Mouse (Mus musculus) spleen, adult 2 months (tissue): Measurements from ENCODE around the gene Hist1h2af. TPM values are rescaled to one million over a fixed set of nuclear protein-coding genes. Genes with fewer than 3 reads are reported as not detected.

Experiments used
- DNase-seq, 2 experiments: peaks; one replicate each; pipeline versions ENCODE4 v3.0.0 to v3.0.0-alpha.2; 2012 to 2021; ENCODE audit warnings: low spot score in 2 of 2, low read depth in 1 of 2
- H3K27ac ChIP-seq: fragments of 200-500 bp; 2 replicates; pipeline ENCODE4 v1.5.1; 2012; ENCODE audit warnings: low read length, inconsistent platforms; ENCODE audit not compliant: insufficient read depth
- H3K27me3 ChIP-seq: fragments of 200-500 bp; 2 replicates; pipeline ENCODE4 v1.6.1; 2012; ENCODE audit warnings: mild to moderate bottlenecking, moderate library complexity, low read length, inconsistent platforms; ENCODE audit not compliant: control insufficient read depth, insufficient read depth
- H3K36me3 ChIP-seq: fragments of 200-500 bp; 2 replicates; pipeline ENCODE4 v1.6.1; 2012; ENCODE audit warnings: mild to moderate bottlenecking, low read length, inconsistent platforms; ENCODE audit not compliant: control insufficient read depth, insufficient read depth
- H3K4me1 ChIP-seq: fragments of 200-500 bp; 2 replicates; pipeline ENCODE4 v1.6.1; 2011; ENCODE audit warnings: inconsistent platforms; ENCODE audit not compliant: control insufficient read depth, insufficient read depth, insufficient read length
- H3K4me3 ChIP-seq: fragments of 200-500 bp; 2 replicates; pipeline ENCODE4 v1.5.1; 2011; ENCODE audit warnings: mild to moderate bottlenecking, inconsistent platforms; ENCODE audit not compliant: insufficient read depth, insufficient read length; ENCODE audit errors: extremely low read depth
- CTCF ChIP-seq: fragments of 200-500 bp; IDR thresholded peaks from 2 replicates; pipeline ENCODE4 v1.5.1; 2011; ENCODE audit warnings: mild to moderate bottlenecking, inconsistent platforms; ENCODE audit not compliant: insufficient read depth, insufficient read length, insufficient replicate concordance; ENCODE audit errors: extremely low read depth
- POLR2A ChIP-seq: fragments of 200-500 bp; IDR thresholded peaks from 2 replicates; pipeline ENCODE4 v1.6.1; 2011; ENCODE audit warnings: low read depth, low read length, inconsistent platforms
- WGBS: fragments of 180-500 bp; shearing (Covaris S2); methylation state at CpG from one replicate; pipeline ENCODE4 v1.1.7; 2018; 5-methylcytosine and 5-hydroxymethylcytosine counted together
- polyA plus RNA-seq: library from polyadenylated mRNA; depleted of rRNA; stranded (reverse); fragments of >200 nt; gene quantifications from 2 replicates; pipeline ENCODE4 v1.2.3, GENCODE M21; 2012; rRNA removed

Gene Hist1h2af
- polyA plus RNA-seq, 1 experiment, result 733 TPM

DNA sequence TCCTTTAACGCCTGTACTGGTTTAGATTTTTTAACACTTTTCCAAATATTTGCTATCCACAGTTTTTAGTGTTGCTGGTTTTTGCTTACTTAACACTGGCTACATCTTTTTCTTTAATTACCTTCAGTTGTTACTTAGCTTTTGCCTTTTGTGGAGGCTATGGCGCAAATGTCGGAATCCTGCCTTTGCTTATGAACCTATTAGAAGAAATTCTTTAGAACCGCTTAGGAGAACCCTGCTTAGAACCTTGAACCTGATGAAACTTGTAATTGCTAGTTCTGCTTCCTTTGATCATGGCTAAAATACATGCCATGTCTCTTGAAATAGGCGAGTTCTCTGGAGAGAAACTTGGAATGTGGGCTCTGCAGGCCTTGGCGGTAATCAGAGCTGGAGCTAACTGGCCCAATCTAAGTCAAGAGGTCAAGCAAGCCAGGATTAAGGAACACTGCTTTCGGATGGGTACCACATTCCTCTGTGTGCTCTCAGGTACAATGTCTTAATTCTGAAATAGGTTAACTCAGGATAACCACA, 42.7 kb downstream of the Hist1h2af start:
- Histone ChIP-seq H3K36me3 (no peaks in the 10 kb centered on the region), H3K4me1 (peaks cover 2% of the 10 kb centered on the region; the same call in 1 of the 2 replicates), H3K27ac (peak overlapping the region; percentile 21; the same call in 1 of the 2 replicates), H3K27me3 (no peaks in the 10 kb centered on the region), H3K4me3 (peak overlapping the region; percentile 28)
- 49% methylated on average over 7 of the region's 7 CpGs for WGBS
- no peak for TF ChIP-seq CTCF
- no peak for TF ChIP-seq POLR2A
- no peak for DNase-seq

DNA sequence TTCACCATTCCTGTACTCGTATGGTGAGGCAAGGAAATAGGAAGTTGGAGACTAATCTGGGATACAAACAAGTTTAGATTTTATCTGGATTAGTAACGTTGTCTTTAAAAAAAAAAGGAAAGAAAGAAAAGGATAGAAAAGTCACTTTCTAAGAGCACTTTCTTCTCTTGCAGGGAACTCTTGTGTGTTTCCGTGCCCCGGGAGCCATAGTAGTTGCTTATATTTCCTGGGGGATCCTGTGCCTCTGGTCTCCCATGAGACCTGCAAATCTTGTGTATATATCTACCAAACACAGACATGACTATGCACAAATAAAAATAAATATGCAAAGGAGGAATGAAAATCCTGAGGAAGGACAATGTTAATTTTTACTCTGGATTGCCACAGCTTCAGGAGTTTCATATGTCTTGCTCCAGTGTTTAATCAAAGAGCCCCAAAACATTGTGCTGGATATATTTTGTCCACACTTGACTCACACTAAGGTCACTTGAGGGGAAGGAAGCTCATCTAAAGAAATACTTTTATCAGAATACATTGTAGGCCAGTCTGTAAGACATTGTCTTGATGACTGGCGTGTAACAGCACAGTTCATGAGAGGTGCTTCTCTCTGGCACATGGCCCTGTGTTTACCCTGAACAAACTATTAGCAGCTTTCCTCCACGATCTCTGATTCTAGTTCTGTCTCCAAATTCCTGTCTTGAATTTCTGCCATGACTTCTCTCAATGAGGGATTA, 43.4 kb downstream of the Hist1h2af start:
- Histone ChIP-seq H3K27ac (no peak overlapping the region), H3K4me3 (no peak overlapping the region; the same call in 1 of the 2 replicates), H3K4me1 (peaks cover 2% of the 10 kb centered on the region; the same call in 1 of the 2 replicates), H3K36me3 (no peaks in the 10 kb centered on the region), H3K27me3 (no peaks in the 10 kb centered on the region)
- WGBS, result 59% methylated on average over 6 of the region's 6 CpGs
- DNase-seq, result no peak
- TF ChIP-seq CTCF (no peak), POLR2A (no peak)

DNA sequence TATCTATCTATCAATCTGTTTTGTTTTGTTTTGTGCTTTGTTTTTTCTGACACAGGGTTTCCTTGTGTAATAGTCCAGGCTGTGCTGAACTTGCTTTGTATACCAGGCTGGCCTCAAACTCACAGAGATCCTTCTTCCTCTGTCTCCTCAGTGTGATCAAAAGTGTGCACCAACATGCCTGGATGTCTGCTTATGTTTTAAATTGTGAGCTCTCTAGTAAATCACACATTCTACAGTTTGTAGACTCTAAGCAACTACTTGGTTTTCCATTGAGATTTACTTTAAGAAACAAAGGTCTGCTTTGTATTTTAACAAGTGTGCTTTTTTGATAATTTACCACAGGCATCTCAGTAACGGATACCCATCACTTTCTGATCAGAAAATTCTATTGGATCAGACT, 44.1 kb downstream of the Hist1h2af start:
- no peak overlapping the region for H3K27ac ChIP-seq
- H3K27me3 ChIP-seq, result no peaks in the 10 kb centered on the region
- H3K4me3 ChIP-seq, result no peak overlapping the region; the same call in 1 of the 2 replicates
- peaks cover 2% of the 10 kb centered on the region; the same call in 1 of the 2 replicates for H3K4me1 ChIP-seq
- no peaks in the 10 kb centered on the region for H3K36me3 ChIP-seq
- WGBS, result 100% methylated on average over 1 of the region's 1 CpGs
- DNase-seq, result no peak
- TF ChIP-seq CTCF, result no peak
- no peak for TF ChIP-seq POLR2A

DNA sequence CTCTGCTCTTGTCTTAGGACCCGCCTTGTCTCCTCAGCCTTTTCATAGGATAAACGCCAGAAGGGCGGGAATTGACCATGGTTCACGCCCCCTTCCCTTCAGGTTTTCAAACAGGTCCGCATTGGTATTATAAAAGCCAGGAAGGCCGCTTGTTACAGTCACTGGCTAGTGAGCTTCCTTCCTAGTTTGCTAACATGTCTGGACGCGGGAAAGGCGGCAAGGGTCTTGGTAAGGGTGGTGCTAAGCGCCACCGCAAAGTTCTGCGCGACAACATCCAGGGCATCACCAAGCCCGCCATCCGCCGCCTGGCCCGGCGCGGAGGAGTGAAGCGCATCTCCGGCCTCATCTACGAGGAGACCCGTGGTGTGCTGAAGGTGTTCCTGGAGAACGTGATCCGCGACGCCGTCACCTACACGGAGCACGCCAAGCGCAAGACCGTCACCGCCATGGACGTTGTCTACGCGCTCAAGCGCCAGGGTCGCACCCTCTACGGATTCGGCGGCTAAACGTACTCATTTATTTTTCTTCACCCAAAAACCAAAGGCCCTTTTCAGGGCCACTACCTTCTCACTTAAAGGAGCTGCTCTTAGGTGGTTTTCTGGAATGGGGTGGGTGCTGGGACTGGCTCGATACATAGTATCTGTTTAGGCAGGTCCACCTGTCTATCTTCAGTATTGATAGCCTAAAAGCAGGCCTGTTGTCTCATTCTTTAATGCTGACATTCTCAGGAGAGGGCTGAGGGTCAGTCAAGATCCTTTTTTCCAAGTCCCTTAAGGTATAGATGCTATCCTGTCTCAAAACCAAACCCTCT, 47.9 kb downstream of the Hist1h2af start, which contains the start of gene Hist1h4d:
Gene Hist1h4d (plus strand): TSS at position 191 of the 811 bp plus-strand sequence.
- Histone ChIP-seq H3K27me3 (no peaks in the 10 kb centered on the region), H3K4me1 (peaks cover 4% of the 10 kb centered on the region; the same call in 1 of the 2 replicates), H3K27ac (peak within 1 kb of the TSS; percentile 57), H3K4me3 (peak within 1 kb of the TSS; percentile 58), H3K36me3 (no peaks in the 10 kb centered on the region)
- peak; percentile 89 to 94 for DNase-seq
- TF ChIP-seq CTCF (no peak), POLR2A (peak; percentile 99)
- WGBS, result under 1% methylated on average over 43 of the region's 43 CpGs

DNA sequence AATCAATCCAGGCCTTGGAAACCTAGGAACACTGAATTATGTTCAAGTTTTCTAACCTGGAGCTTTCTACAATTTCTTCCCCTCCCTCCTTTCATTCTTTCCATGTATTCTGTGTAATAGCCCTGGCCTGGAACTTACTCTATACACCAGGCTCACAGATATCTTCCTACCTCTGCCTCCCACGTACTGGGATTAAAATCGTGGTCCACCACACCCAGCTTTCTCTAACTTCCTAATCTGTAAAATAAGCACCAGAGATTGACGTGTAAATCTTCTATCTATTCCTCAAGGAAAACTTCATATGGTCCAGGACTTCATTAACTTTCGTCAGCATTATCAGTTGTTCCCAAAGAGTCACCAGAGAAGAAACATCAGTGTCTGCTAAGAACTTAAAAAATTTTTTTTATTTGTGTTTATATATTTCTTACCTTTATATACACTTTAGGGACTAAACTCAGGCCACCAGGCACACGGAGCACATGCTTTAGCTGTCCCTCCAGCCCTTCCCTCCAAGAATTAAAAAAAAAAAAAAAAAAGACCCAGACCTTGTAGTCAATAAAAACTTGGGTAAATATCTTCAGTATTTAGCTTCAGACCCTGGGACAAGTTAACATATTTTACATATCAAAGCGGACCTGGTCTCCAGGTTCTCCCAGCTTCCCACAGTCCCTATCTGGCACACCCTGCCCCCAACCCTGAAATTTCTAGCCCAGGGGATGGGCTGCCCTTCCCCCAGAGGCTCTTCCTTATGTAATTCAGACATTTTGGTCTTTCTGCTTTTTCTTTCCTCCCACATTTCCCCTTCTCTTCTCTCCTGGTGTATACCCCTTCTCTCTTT, 48.7 kb downstream of the Hist1h2af start:
- TF ChIP-seq CTCF (no peak), POLR2A (no peak)
- Histone ChIP-seq H3K27me3 (no peaks in the 10 kb centered on the region), H3K4me1 (peaks cover 3% of the 10 kb centered on the region; the same call in 1 of the 2 replicates), H3K36me3 (no peaks in the 10 kb centered on the region), H3K4me3 (peak overlapping the region; percentile 58; the same call in 1 of the 2 replicates), H3K27ac (peak overlapping the region; percentile 57)
- no peak for DNase-seq
- 29% methylated on average over 6 of the region's 6 CpGs for WGBS

DNA sequence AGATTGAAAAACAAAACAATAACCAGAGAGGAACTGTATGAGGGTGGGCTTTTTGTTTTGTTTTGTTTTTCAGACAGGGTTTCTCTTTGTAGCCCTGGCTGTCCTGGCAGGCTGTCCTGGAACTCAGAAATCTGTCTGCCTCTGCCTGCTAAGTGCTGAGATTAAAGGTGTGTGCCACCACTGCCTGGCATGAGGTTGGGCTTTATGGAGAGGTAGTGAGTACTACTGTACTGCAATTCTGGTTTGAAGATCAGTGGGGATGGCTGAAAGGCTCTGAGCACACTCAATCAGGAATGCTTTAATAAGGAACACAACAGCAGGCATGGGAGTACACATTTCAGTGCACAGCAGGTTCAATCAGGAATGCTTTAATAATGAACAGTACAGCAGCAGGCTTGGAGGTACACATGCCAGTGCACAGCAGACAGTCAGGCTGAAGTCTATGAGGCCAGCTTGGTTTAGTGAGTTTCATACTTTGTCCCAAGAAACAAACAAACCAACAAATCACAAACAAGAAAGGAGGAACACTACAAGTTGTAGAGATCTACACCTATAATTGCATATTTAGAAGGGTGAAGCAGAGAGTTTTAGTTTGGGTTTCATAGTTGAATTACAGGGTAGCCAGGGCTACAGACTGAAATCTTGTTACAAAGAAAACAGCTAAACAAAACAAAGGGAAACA, 49.8 kb downstream of the Hist1h2af start:
- Histone ChIP-seq H3K36me3 (no peaks in the 10 kb centered on the region), H3K27me3 (no peaks in the 10 kb centered on the region), H3K4me1 (peaks cover 3% of the 10 kb centered on the region; the same call in 1 of the 2 replicates), H3K27ac (no peak overlapping the region; the same call in 1 of the 2 replicates), H3K4me3 (no peak overlapping the region)
- TF ChIP-seq CTCF (no peak), POLR2A (no peak)
- no peak for DNase-seq

Other genes starting within 250 kb of the Hist1h2af start
- gene Zfp322a, start 164.7 kb upstream of the Hist1h2af start, polyA plus RNA-seq, result 0.70 and 0.90 TPM in 2 replicates
- 1.8 TPM in 2 replicates for gene Abt1, start 110.0 kb upstream of the Hist1h2af start, polyA plus RNA-seq
- 0.19 and 0.56 TPM in 2 replicates for gene Btn1a1, start 68.0 kb upstream of the Hist1h2af start, polyA plus RNA-seq
- gene Btn2a2, start 45.0 kb upstream of the Hist1h2af start, polyA plus RNA-seq, result 0.04 TPM in 1 of 2 replicates, not detected in the other
- gene Hist1h4h, start 2.9 kb upstream of the Hist1h2af start, polyA plus RNA-seq, result 26.5 and 53.6 TPM in 2 replicates
- gene Hist1h3g, start 1.5 kb downstream of the Hist1h2af start, polyA plus RNA-seq, result 34.4 and 52.1 TPM in 2 replicates
- 4.9 and 8.4 TPM in 2 replicates for gene Hist1h2bh, start 9.5 kb downstream of the Hist1h2af start, polyA plus RNA-seq
- gene Hist1h3f, start 10.1 kb downstream of the Hist1h2af start, polyA plus RNA-seq, result 10.2 and 16.1 TPM in 2 replicates
- 24.8 and 33.8 TPM in 2 replicates for gene Hist1h4f, start 17.7 kb downstream of the Hist1h2af start, polyA plus RNA-seq
- 0.30 and 0.39 TPM in 2 replicates for gene Hist1h1d, start 19.4 kb downstream of the Hist1h2af start, polyA plus RNA-seq
- 36.8 and 50.5 TPM in 2 replicates for gene Hist1h3e, start 28.5 kb downstream of the Hist1h2af start, polyA plus RNA-seq
- gene Hist1h2ae, start 37.3 kb downstream of the Hist1h2af start, polyA plus RNA-seq, result 15.5 and 23.4 TPM in 2 replicates
- 57.5 and 66.9 TPM in 2 replicates for gene Hist1h2bg, start 37.5 kb downstream of the Hist1h2af start, polyA plus RNA-seq
- 26.2 and 28.3 TPM in 2 replicates for gene Hist1h2bf, start 40.3 kb downstream of the Hist1h2af start, polyA plus RNA-seq
- 12.2 and 23.2 TPM in 2 replicates for gene Hist1h2ad, start 40.5 kb downstream of the Hist1h2af start, polyA plus RNA-seq
- gene Hist1h3d, start 41.9 kb downstream of the Hist1h2af start, polyA plus RNA-seq, result 20.9 and 27.9 TPM in 2 replicates
- 19.1 and 20.9 TPM in 2 replicates for gene Hist1h4d, start 47.7 kb downstream of the Hist1h2af start, polyA plus RNA-seq
- 2.8 and 3.8 TPM in 2 replicates for gene Hist1h2be, start 87.2 kb downstream of the Hist1h2af start, polyA plus RNA-seq
- 2.9 and 3.7 TPM in 2 replicates for gene Hist1h1e, start 88.7 kb downstream of the Hist1h2af start, polyA plus RNA-seq
- 1.2 and 2.0 TPM in 2 replicates for gene Hist1h2ac, start 150.0 kb downstream of the Hist1h2af start, polyA plus RNA-seq
- gene Hist1h2bc, start 150.3 kb downstream of the Hist1h2af start, polyA plus RNA-seq, result 41.8 and 44.4 TPM in 2 replicates
- gene Hist1h1t, start 161.9 kb downstream of the Hist1h2af start, polyA plus RNA-seq, result not detected in 2 replicates
- 20.0 and 33.6 TPM in 2 replicates for gene Hist1h4c, start 164.5 kb downstream of the Hist1h2af start, polyA plus RNA-seq
- gene Hfe, start 176.9 kb downstream of the Hist1h2af start, polyA plus RNA-seq, result 20.7 and 26.1 TPM in 2 replicates
- 20.9 and 25.5 TPM in 2 replicates for gene Hist1h1c, start 204.9 kb downstream of the Hist1h2af start, polyA plus RNA-seq
- gene Hist1h3c, start 211.7 kb downstream of the Hist1h2af start, polyA plus RNA-seq, result 35.9 and 50.3 TPM in 2 replicates
- gene Hist1h2bb, start 212.8 kb downstream of the Hist1h2af start, polyA plus RNA-seq, result 23.7 and 32.9 TPM in 2 replicates
- gene Hist1h2ab, start 217.2 kb downstream of the Hist1h2af start, polyA plus RNA-seq, result 28.4 and 40.3 TPM in 2 replicates
- 54.9 and 68.9 TPM in 2 replicates for gene Hist1h3b, start 218.4 kb downstream of the Hist1h2af start, polyA plus RNA-seq
- 19.0 and 27.4 TPM in 2 replicates for gene Hist1h4b, start 223.1 kb downstream of the Hist1h2af start, polyA plus RNA-seq
- 16.1 and 29.5 TPM in 2 replicates for gene Hist1h4a, start 227.3 kb downstream of the Hist1h2af start, polyA plus RNA-seq
- 38.4 and 54.1 TPM in 2 replicates for gene Hist1h3a, start 228.5 kb downstream of the Hist1h2af start, polyA plus RNA-seq
- 1.3 and 1.5 TPM in 2 replicates for gene Hist1h1a, start 229.8 kb downstream of the Hist1h2af start, polyA plus RNA-seq
- not detected in 2 replicates for gene Trim38, start 236.0 kb downstream of the Hist1h2af start, polyA plus RNA-seq